Mouse (Mus musculus): ENCODE results near the gene Psg19.
A peak's percentile ranks its signal among the peaks of the same experiment; 100 is the strongest.

- TF ChIP-seq POLR2A (IDR thresholded peaks at IDR 0.05; ENCODE audit: low read depth, low read length) (no peak), CTCF (conservative IDR thresholded peaks at IDR 0.05; ENCODE audit: insufficient read depth, insufficient read length, low read depth, low read length) (0 out of 2 replicates have a peak, but pooled peaks have one; percentile 13)
These were observed 809 bp upstream of the Psg19 start for GRCm38 (mm10) chr7:18799129-18799528.

Measured in kidney, adult 2 months (tissue).